Mouse (Mus musculus): ENCODE data around the gene Osgin1. TPM values are rescaled to one million over a fixed set of nuclear protein-coding genes. Genes with fewer than 3 reads are reported as not detected.
A peak's percentile ranks its signal among the peaks of the same experiment; 100 is the strongest.

Osgin1 gene
- total RNA-seq, 2 experiments from 2014 or later = 3.9 to 5.1 TPM

DNA sequence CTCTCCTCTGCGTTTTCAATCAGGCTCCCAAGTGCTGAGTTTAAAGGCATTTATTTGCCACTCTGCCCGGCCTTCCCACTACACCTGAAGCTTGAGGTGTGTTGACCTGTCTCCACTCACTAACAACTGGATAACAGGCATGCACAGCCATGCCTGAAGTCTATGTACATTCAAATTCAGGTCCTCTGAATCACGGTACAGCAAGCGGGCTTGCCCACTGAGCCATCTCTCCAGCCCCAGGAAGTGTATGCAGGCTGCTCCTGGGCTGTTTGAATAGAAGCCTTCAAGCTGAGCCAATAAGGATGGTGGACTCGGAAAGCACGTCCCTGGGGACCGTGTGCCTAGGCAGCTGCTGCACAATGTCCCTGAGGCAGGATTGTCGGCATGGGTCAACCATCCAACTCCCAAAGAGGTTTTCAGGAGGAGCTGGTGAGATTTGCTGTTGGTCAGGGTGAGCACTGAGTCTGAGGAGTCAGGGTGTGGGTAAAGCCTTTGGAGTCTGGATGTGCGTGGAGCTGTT is 12.3 kb upstream of the Osgin1 start:
- DNase-seq = no peak
- intact Hi-C loops (cut with DNase I; ENCODE audit: low total_unique reads) = no loop called here

DNA sequence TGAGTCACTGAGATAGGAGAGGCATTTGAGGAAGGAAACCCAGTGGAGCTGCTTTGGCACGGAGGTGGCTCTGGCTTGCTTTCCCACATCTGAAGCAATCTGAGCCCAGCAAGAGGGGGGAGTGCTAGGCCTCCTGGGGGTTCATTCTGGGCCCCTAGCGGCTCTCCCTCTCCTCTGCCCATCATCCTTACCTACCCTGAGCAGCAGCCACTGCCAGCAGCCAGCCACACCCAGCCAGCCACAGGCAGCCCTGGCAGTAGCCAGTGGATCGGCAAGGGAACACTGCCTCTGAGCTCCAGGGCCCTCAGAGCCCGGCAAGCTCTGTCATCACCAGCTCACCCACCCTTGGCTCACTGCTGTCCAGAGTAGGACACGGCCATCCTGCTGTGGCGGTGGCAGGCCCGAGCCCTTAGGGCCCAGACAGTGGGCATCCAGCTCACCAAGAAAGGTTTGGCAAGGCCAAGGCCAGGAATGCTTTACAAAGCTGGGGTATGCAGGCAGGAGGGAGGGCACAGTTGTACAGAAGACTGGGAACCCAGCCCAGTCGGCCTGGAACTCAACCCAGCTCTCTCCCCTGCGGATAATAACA is 11.7 kb upstream of the Osgin1 start:
- intact Hi-C loops (cut with DNase I; ENCODE audit: low total_unique reads) = no loop called here
- peak; percentile 47 for DNase-seq

DNA sequence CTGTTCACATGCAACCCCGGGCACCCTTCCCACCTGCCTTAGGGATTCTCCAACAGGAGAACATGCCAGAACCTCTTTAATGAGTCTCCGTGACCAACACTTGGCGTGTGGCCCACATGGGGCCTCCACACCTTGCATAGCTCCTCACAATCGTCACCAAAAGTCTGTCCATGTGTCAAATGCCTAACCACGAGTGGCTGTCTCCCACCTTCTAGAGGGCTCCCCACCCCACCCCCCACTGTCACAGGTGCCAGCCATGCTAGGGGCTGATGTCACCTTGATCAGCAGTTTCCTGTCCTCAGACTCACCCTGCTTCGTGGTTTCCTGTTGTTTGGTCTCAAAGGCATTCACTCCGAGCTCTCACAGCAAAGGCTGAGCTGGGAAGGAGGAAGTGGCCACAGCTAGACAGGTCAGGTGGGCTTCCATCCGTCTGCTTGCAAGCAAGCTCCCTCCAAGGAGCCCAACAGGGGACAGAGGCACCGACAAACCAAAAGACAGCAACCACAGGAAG is 10.2 kb upstream of the Osgin1 start:
- peak; percentile 42 for DNase-seq
- intact Hi-C loops (cut with DNase I; ENCODE audit: low total_unique reads) = no loop called here

DNA sequence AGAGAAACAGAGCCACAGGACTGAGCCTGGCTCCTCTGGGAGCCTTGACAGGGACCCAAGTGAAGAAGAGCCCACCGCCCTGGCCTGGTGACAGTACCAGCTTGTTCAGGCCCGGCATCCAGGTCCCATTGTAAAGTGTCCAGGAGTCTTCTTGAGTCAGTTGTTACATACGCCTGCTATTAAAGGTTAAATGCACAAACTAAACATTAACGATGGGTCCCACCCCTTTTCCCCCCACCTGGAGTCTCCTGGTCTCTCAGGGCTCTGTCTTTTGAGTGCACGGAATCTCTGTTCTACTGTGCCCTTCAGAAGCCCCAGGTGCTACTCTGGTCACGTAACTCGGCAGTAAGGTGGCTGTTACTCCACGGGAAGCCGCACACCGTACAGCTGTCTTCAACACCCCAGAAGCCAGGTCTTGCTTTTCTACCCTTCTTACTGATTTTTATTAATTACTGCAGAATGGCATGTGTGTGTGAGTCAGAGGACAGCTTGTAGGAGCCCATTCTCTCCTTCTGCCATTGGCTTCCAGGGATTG is 9.7 kb upstream of the Osgin1 start:
- intact Hi-C loops (cut with DNase I; ENCODE audit: low total_unique reads) = no loop called here
- no peak for DNase-seq

DNA sequence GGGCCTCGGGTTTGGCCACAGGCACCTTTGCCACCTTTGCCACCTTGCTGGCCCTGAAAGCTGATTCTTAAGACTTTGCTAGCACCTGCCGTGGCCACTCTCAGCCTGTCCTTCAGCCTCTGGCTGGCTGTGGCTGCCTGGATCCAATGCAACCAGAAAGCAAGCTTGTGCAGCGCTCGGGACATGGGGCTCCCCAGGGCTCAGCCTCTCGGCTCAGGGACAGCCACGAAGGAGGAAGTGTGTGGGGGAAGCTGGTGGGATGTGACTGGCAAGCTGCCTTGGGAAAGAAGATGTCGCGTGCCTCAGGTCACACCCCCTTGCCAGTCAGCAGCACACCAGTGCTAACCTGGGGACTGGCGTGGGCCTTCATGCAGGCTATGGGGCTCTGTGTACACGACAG is 9.2 kb upstream of the Osgin1 start:
- peak; percentile 39 for DNase-seq
- intact Hi-C loops (cut with DNase I; ENCODE audit: low total_unique reads) = no loop called here

DNA sequence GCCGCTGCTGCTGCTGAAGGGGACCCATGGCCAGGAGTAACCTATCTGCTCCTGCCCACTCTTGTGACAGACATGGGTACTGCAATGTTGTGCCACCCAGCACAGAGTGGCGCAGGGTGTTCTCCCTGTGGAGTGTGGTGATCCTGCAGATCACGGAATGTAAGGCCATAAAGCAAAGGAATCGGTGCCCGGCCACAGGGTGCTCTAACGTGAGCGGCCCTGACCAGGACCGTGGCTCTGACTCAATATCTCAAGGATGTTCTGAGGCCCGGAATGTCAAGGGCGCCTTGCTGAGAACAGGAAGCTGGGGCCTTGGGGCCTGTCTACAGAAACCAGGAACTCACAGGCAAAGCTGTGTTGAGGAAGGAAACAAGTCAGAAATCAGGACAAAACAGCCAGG is 8.4 kb upstream of the Osgin1 start:
- intact Hi-C loops (cut with DNase I; ENCODE audit: low total_unique reads) = no loop called here
- DNase-seq = peak; percentile 42

DNA sequence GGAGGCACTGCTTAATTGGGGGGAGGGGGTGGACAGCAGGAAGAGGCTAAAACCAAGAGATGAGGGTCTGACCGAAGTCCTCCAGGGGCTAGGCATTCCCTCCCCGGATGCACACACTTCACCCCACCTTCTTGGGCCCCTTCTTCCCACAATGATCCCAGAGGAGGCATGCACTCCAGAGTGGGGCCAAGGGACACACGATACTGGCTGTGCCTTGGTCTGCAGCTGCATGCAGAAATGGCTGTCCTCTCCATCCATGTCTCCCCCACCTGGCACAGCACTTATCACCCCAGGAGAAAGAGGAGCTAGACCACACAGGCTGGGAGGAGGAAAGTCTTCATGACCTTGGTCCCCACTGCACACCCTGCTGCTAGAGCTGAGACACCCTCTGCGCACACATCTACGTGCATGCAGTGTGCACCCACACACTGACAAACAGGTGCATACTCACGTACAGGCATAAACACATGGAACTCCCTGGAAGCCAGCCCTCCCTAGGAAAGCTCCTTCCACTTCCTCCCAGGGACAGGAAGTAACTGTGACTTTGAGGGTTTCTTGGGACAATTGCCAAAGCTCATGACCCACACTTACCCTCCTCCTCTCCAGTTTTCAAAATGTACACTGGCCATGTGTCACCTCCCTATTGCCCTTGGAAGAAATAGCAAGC is 7.7 kb upstream of the Osgin1 start:
- intact Hi-C loops (cut with DNase I; ENCODE audit: low total_unique reads) = no loop called here
- no peak for DNase-seq

DNA sequence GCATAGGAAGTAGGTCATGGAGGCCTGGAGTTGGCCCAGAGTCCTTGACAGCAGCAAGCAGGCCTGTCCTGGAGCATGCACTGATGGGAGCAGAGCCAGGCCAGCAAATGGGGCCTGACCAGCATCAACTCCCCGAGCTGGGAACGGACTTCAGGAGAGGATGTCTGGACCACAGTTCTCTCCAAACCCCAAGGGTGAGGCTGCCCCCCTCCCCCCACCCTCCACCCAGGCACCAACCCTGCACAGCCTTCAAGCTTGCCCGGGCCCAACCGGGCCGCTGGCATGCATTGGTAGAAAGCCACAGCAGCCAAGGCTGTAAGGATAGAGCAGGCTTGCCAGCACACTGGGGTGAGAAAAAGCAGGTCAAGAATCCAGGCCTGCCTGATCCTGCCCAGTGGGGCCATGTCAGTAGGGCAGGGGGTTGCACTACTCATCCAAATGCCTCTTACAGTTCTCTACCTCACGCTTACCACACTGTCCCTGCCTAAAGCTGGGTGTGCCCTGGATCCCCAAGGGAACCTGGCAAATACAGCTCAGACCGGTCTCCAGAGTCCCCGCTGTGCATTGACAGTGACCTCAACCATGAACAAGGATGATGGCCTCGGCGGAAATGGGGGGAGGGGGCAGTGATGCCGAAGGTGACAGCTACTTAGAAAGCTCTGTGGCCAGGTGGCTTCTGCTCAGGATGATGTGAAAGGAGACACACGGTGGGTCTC is 6.1 kb upstream of the Osgin1 start:
- intact Hi-C loops (cut with DNase I; ENCODE audit: low total_unique reads) = no loop called here

DNA sequence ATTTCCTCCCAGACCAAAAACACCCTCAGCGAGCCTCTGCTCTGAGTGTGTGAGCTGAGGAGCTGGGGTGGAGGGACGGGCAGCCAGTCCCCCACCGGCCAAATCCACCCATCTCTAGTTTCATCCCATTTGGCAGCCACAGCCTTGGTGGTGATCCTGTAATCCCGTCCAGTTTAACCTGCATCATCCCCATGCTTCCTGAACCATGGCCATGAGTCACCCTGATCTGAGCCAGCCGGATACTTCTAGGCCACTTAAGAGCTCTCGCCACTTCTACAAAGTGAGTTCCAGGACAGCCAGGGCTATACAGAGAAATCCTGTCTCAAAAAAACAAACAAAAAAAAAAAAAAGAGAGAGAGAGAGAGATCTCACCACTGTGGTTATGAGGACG is 5.6 kb upstream of the Osgin1 start:
- intact Hi-C loops (cut with DNase I; ENCODE audit: low total_unique reads) = no loop called here
- no peak for DNase-seq

More for the DNA sequence above, 6.1 kb upstream of the Osgin1 start:
- peak; percentile 65 for DNase-seq

DNA sequence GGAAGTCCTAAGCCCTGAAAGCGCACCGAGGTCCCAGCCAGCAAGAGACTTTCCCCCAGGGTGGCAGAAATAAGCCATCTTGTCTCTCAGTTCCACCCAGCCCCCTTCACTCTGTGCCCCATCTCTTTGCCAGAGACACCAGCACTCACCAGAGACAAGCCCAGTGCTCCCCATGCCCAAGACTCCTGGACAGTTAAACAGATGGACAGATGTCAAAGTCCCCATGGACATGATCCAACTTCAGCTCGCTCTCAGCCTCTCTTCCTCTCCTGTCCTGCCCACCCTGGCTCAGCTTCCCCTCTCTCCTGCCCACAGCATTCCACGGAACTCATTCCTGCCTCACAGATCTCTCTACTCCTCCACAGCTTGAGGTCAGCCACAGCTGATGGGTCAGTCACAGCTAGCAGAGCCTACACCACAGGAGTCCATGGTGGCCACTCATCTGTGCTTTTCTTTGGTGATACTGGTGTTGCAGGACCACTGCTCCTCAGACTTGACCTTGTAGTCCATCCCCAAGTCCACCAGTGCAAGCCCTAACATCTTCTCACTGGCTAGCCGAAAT is 5.1 kb upstream of the Osgin1 start:
- intact Hi-C loops (cut with DNase I; ENCODE audit: low total_unique reads) = no loop called here
- no peak for DNase-seq

DNA sequence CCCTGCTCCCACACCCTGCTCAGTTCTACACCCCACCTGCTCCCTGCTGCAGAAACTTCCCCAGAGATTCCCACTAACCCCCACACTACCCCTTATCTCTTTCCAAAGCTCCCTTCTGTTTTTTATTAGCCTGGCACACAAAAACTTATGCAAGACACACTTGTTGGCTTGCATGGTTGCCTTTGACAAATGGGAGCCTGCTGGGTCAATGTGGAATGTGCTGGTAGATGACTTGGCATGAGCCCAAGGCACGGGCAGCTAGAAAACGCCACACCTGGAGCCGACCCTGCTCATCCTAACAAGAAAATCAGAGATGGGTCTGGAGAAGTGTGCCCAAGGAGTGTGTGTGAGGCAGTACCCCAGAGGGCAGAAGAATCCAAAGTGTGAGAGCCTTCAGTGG is 4.4 kb upstream of the Osgin1 start:
- no peak for DNase-seq
- intact Hi-C loops (cut with DNase I; ENCODE audit: low total_unique reads) = no loop called here

DNA sequence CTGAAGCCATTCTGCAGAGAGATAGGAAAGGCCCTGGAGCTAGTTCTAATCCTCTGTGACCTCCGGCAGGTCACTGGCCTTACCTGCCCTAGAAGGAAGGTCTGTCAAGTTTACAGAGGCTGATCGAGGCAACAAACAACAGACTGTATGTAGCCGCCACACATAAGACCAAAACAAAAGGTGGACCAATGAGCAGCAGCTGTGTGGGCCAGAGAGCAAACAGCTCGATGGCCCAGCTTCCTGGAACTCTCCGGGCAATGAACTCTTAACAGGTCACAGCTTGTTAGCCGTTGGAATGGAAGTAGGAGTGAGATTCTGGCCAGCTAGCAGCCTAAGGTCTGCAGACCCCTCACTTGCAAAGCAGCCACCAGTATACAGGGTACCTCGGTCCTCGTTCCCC is 3.7 kb upstream of the Osgin1 start:
- no peak for DNase-seq
- intact Hi-C loops (cut with DNase I; ENCODE audit: low total_unique reads) = no loop called here

DNA sequence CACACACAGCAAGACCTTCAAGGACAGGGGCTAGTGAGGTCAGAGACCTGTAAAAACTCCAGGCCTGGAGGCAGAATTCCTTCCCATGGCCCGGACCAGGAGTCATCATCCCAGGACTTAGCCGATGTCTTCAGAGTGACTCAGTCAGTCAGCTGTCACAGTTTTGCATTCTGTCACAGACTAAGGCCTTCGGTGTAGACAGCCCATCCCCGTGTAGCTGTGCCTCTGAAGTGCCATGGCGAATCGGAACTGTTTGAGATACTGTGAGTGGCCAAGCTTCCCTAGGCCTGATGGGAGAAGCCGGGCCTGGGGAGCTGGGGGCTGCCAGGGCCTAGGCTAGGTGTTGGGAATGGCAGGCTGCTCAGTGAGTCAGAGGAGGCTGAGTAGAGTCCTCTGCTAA is 3.2 kb upstream of the Osgin1 start:
- intact Hi-C loops (cut with DNase I; ENCODE audit: low total_unique reads) = no loop called here
- DNase-seq = no peak

DNA sequence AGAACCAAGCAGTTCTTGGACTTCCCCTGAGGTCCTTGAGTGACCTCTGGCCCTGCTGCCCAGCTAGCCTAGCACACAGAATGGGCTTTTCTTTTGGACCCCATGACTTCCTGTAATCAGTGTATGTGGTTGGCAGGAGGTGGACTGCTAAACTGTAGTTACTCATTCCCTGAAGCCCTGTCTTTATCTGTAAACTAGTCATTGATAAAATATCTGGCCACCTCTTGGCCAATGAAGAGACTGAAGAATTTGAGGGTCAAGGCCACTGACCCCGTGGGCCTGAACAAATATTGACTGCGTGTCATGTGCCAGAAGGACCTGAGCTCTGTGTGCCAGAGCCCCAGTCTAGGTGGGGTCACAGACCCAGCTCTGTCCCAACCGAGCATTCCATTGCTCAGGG is 1.6 kb upstream of the Osgin1 start:
- intact Hi-C loops (cut with DNase I; ENCODE audit: low total_unique reads) = no loop called here
- DNase-seq = no peak

DNA sequence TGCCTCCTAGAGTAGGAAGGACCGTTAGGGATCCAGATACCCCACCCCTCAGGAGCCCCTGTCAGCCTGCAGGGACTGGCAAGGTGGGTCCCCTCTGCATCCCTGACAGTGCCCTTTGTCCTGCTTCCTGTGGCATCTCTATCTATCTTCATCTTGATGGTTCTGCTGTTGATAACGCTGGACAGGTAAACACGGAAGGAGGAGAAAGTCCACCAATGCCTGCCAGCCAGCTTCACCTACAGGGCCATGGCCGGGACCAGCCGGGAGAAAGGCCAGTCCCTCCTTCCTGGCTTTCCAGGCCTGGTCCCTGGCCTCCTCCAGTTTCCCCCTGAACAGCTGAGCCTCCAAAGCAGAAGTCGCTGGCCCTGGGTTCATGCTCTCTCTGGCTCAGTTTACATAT is 645 bp downstream of the Osgin1 start:
- no peak for DNase-seq
- intact Hi-C loops (cut with DNase I; ENCODE audit: low total_unique reads) = no loop called here

DNA sequence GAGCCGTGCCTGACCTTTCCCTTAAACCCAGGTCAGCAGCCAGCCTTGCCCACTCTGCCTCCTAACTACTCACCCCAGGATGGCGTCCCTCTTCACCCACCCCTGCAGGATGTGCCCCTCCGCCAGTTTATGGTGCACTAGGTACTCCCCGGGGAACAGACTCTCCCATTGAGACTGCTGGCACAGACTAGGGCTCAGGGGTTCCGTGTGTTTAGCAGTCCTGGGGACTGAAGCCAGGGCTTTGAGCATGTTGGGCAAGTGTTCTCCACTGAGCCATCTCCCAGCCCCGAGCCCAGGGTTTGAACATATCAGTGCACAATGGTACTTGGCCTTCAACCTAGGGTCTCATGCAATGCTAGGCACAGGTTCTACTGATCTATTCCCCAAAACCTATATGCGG is 1.6 kb downstream of the Osgin1 start:
- intact Hi-C loops (cut with DNase I; ENCODE audit: low total_unique reads) = no loop called here
- no peak for DNase-seq

DNA sequence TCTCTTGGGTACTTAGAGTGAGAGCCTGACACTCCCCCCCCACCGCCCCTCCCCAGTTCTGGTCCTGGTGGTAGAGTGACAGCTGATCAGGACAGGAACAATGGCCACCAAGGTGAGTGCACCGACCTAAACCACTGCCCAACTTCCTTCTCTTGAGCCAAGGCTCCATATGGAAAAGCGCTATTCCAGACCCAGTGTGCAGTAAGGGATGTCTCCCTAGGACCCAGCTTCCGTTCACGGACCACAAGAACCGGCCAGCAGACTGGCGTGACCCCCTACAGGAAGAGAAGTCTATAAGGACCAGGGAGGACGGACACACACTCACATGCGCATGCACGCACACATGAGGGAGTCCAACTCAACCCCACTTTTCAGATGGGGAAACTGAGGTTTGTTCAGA is 2.4 kb downstream of the Osgin1 start:
- intact Hi-C loops (cut with DNase I; ENCODE audit: low total_unique reads) = no loop called here
- DNase-seq = no peak

DNA sequence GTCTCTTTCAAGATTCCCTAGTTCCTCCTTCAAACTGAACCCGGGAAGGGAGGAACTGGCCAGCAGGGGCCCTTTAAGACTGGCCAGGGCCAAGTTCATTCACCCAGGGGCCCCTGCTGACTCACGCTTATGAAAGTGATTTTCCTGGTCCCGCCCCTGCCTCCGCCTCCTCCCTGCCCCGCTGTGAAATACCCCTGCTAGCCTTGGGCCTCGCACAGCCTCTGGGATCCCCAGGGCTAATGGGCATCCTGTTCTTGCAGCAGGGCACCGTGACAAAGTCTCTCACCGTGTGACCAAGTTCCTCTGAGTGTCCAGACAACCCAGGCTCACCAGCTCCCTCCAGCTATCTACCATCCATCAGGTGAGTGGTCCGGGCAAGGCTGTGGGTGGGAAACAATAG is 3.0 kb downstream of the Osgin1 start:
- intact Hi-C loops (cut with DNase I; ENCODE audit: low total_unique reads) = no loop called here

DNA sequence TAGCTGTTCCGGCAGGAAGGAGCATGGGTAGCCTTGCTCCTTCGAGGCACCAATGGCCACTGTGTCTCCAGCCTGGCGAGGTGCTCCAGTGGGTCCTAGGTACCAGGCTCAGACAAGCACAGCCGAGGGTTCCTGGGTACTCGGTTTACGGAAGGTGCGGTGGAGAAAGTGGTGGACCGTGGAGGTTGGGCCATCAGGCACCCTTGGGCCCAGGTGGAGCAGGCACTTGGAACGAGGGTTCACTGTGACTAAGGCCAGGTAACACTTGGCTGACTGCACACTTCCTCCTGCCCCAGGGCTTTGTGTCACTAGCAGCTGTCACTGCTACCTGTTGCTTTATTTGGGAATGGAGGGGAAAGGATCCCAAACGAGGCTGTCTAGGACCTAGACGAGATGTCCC is 3.6 kb downstream of the Osgin1 start:
- no peak for DNase-seq
- intact Hi-C loops (cut with DNase I; ENCODE audit: low total_unique reads) = no loop called here

More for the DNA sequence above, 3.0 kb downstream of the Osgin1 start:
- peak; percentile 87 for DNase-seq

DNA sequence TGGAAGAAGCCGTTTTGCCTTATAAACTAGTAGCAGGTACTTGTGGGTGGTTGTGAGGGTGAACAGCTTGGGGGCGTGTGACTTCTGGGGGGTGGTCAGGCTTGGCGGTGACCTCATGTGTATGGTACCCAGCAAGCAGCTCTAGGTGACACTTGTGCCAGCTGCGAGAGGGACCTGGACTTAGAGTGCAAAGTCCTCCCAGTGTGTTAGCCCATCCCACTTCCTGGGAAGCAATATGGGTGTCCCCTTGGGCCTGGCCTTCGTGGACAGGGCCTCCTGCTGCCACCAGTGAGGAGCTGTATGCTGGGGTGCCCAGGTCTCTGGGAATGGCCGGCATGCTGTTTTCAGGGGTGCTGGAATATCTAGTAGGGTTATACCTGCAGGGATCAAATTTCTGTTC is 5.0 kb downstream of the Osgin1 start:
- intact Hi-C loops (cut with DNase I; ENCODE audit: low total_unique reads) = no loop called here
- no peak for DNase-seq
